Mouse (Mus musculus) MEL (cell line): Measurements from ENCODE around the gene Amot.

Experiments
- CTCF ChIP-seq, 3 experiments: IDR thresholded peaks in 2 of 3; conservative IDR thresholded peaks in 1 of 3; 2 replicates each; pipeline ENCODE4 v1.5.1; 2011 to 2012; ENCODE audit warnings: low read length in 3 of 3, low read depth in 2 of 3, mild to moderate bottlenecking in 2 of 3, improper control_type of control experiment in 1 of 3, inconsistent platforms in 1 of 3, mixed read lengths in 1 of 3, moderate library complexity in 1 of 3; ENCODE audit not compliant: control insufficient read depth in 1 of 3, insufficient read depth in 1 of 3, poor library complexity in 1 of 3, severe bottlenecking in 1 of 3
- E2F4 ChIP-seq: IDR thresholded peaks from 2 replicates; pipeline ENCODE4 v1.6.1; 2011; ENCODE audit warnings: low read depth, low read length, improper control_type of control experiment, borderline replicate concordance
- GATA1 ChIP-seq: IDR thresholded peaks from 2 replicates; pipeline ENCODE4 v1.6.1; 2011; ENCODE audit warnings: low read depth, low read length, improper control_type of control experiment
- MXI1 ChIP-seq: IDR thresholded peaks from 2 replicates; pipeline ENCODE4 v1.6.1; 2011; ENCODE audit warnings: mild to moderate bottlenecking, low read depth, low read length, improper control_type of control experiment
- NELFE ChIP-seq: IDR thresholded peaks from 2 replicates; pipeline ENCODE4 v1.6.1; 2011; ENCODE audit warnings: low read depth, low read length, improper control_type of control experiment
- POLR2AphosphoS5 ChIP-seq: IDR thresholded peaks from 2 replicates; pipeline ENCODE4 v1.6.1; 2012; ENCODE audit warnings: low read depth, borderline replicate concordance, mild to moderate bottlenecking, inconsistent platforms, low read length, moderate library complexity, mixed read lengths
- RCOR1 ChIP-seq: IDR thresholded peaks from 2 replicates; pipeline ENCODE4 v1.6.1; 2012; ENCODE audit warnings: low read depth, mild to moderate bottlenecking, inconsistent platforms, low read length, improper control_type of control experiment
- TAL1 ChIP-seq: IDR thresholded peaks from 2 replicates; pipeline ENCODE4 v1.6.1; 2012; ENCODE audit warnings: mild to moderate bottlenecking, inconsistent platforms, low read length, moderate library complexity, mixed read lengths

- no peak for TF ChIP-seq MXI1
- TF ChIP-seq POLR2AphosphoS5, result no peak
- TF ChIP-seq TAL1, result no peak
- no peak for TF ChIP-seq RCOR1
- TF ChIP-seq E2F4, result no peak
- no peak for TF ChIP-seq CTCF (IDR thresholded peaks at IDR 0.05 in 2 of 3, conservative IDR thresholded peaks at IDR 0.05 in 1 of 3; ENCODE audit: control insufficient read depth in 1 of 3, insufficient read depth in 1 of 3, low read depth in 2 of 3, low read length in 3 of 3, poor library complexity in 1 of 3, severe bottlenecking in 1 of 3)
- no peak for TF ChIP-seq NELFE
- no peak for TF ChIP-seq GATA1
Measured at GRCm38 (mm10) chrX:145497486-145497885, 7.5 kb downstream of the Amot start.
